Comparison of ENCODE assay signal across 11 mouse cellular contexts in genomic region chr16:4978275-4979051, GRCm38 (mm10). TPM values are rescaled to one million over a fixed set of nuclear protein-coding genes. Genes with fewer than 3 reads are reported as not detected.
DNase-seq lines count a peak whose midpoint lies in the region; ATAC-seq and TF ChIP-seq lines count a peak whose summit lies in the region.
"Had no signal": no experiment of that assay in that cellular context is flagged by ENCODE, and none has a peak within 500 bp of the region (broad histone marks: within the 10 kb centered on the region; RNA-seq: fewer than 3 reads in every experiment).

No protein-coding gene starts in this region.

- no peaks in the 10 kb centered on the region for H3K27me3 ChIP-seq in kidney, embryonic 14.5 days (ENCODE audit: control insufficient read depth, insufficient read depth, low read length)
- no peaks in the 10 kb centered on the region for H3K27me3 ChIP-seq in lung, postnatal 0 days (replicated peaks; ENCODE audit: insufficient read depth, low read length)
- H3K27me3 ChIP-seq: embryonic facial prominence, embryonic 13.5 days had no signal

- H3K36me3 ChIP-seq in kidney, embryonic 14.5 days (ENCODE audit: control insufficient read depth, insufficient read depth, low read length): no peaks in the 10 kb centered on the region
- H3K36me3 ChIP-seq in lung, postnatal 0 days (ENCODE audit: insufficient read depth, low read length): no peaks in the 10 kb centered on the region
- H3K36me3 ChIP-seq: embryonic facial prominence, embryonic 13.5 days had no signal

- no peaks in the 10 kb centered on the region for H3K9me3 ChIP-seq in kidney, embryonic 14.5 days (ENCODE audit: control insufficient read depth, low read length)
- H3K9me3 ChIP-seq in lung, postnatal 0 days (ENCODE audit: low read length): no peaks in the 10 kb centered on the region
- H3K9me3 ChIP-seq: embryonic facial prominence, embryonic 13.5 days had no signal

- H3K4me1 ChIP-seq in kidney, embryonic 14.5 days (ENCODE audit: control insufficient read depth, insufficient read depth, low read length): no peaks in the 10 kb centered on the region
- H3K4me1 ChIP-seq in bone marrow, adult 2 months (ENCODE audit: control insufficient read depth, insufficient read depth, low read length): peaks cover 3% of the 10 kb centered on the region
- no peaks in the 10 kb centered on the region for H3K4me1 ChIP-seq in lung, postnatal 0 days (ENCODE audit: insufficient read depth, low read depth, low read length)
- H3K4me1 ChIP-seq: embryonic facial prominence, embryonic 13.5 days had no signal

- TF ChIP-seq POLR2A in bone marrow, adult 2 months (IDR thresholded peaks at IDR 0.05; ENCODE audit: borderline replicate concordance, control insufficient read depth, low read depth, low read length): no peak

- TF ChIP-seq EP300 in lung, postnatal 0 days (IDR thresholded peaks at IDR 0.05): no peak

- H3K9ac ChIP-seq in kidney, embryonic 14.5 days (ENCODE audit: low read depth, low read length): no peak overlapping the region
- no peak overlapping the region for H3K9ac ChIP-seq in lung, postnatal 0 days (replicated peaks; ENCODE audit: low read depth)
- H3K9ac ChIP-seq: embryonic facial prominence, embryonic 13.5 days had no signal

- 58% methylated on average over 5 of the region's 5 CpGs for WGBS in kidney, embryonic 14.5 days
- 59% methylated on average over 5 of the region's 5 CpGs for WGBS in bone marrow, adult 2 months
- 41% methylated on average over 5 of the region's 5 CpGs for WGBS in lung, postnatal 0 days

- no peak for ATAC-seq in kidney, embryonic 14.5 days (ENCODE audit: low FRiP score, low TSS enrichment)
- ATAC-seq in lung, postnatal 0 days: peak; percentile 95

- H3K4me3 ChIP-seq in kidney, embryonic 14.5 days (ENCODE audit: low read length): no peak overlapping the region
- no peak overlapping the region for H3K4me3 ChIP-seq in bone marrow, adult 2 months (replicated peaks; ENCODE audit: control insufficient read depth, low read depth, low read length)
- H3K4me3 ChIP-seq in lung, postnatal 0 days (ENCODE audit: low read depth, low read length): no peak overlapping the region
- H3K4me3 ChIP-seq: embryonic facial prominence, embryonic 13.5 days had no signal

- TF ChIP-seq CTCF in bone marrow, adult 2 months (IDR thresholded peaks at IDR 0.05; ENCODE audit: control insufficient read depth, insufficient read depth, low read length): no peak
- no peak for TF ChIP-seq CTCF in lung, postnatal 0 days (IDR thresholded peaks at IDR 0.05)

- DNase-seq in kidney, adult 11 months: peak; percentile 36
- DNase-seq in kidney, adult 8-10 months: peak; percentile 30
- peak; percentile 87 for DNase-seq in lung, postnatal 0 days (ENCODE audit: low spot score)
- no peak for DNase-seq in urinary bladder, postnatal 36 days (ENCODE audit: low spot score in 2 of 2)
- no peak for DNase-seq in T-cell, adult 2 months (ENCODE audit: low spot score)
- DNase-seq in gastrocnemius, adult 18-20 months (ENCODE audit: low spot score): no peak
- DNase-seq: gastrocnemius, postnatal 36 days had no signal

- no peak overlapping the region for H3K4me2 ChIP-seq in kidney, embryonic 14.5 days (replicated peaks; ENCODE audit: low read depth, low read length)
- no peak overlapping the region for H3K4me2 ChIP-seq in lung, postnatal 0 days (replicated peaks; ENCODE audit: low read depth, low read length)
- H3K4me2 ChIP-seq: embryonic facial prominence, embryonic 13.5 days had no signal

- no peak overlapping the region for H3K27ac ChIP-seq in kidney, embryonic 14.5 days (ENCODE audit: low read depth, low read length)
- 0 out of 2 replicates have a peak overlapping the region, but pooled peaks have one; percentile 4 for H3K27ac ChIP-seq in bone marrow, adult 2 months (ENCODE audit: control insufficient read depth, insufficient read depth, low read depth, low read length, poor library complexity)
- H3K27ac ChIP-seq in lung, postnatal 0 days (ENCODE audit: low read length): 0 out of 2 replicates have a peak overlapping the region, but pooled peaks have one; percentile 47
- H3K27ac ChIP-seq: embryonic facial prominence, embryonic 13.5 days had no signal

RNA-seq across cellular contexts. Expression of gene Anks3, which starts 14.5 kb away (rescaled TPM):
- polyA plus RNA-seq in kidney, embryonic 14.5 days (2014; fragmentation: Nextera tagmentation; extraction: Ambion mirVana): 45.6 and 61.3 TPM in 2 replicates
- 19.9 and 45.4 TPM in 2 replicates for polyA plus RNA-seq in bone marrow, adult 2 months (2011; ENCODE audit: insufficient read depth, insufficient read length, low replicate concordance, missing spikeins)
- 41.0 and 43.4 TPM in 2 replicates for polyA plus RNA-seq in lung, postnatal 0 days (2015; fragmentation: Nextera tagmentation; extraction: Ambion mirVana)
- total RNA-seq in gastrocnemius, adult 18-20 months (2021): 10 to 100 TPM in 1 of 2 experiments, 1 to 10 TPM in 1; 9.2 to 10.7 TPM

RNA-seq across cellular contexts. Expression of gene Sept12, which starts 19.2 kb away (rescaled TPM):
- polyA plus RNA-seq in kidney, embryonic 14.5 days (2014; fragmentation: Nextera tagmentation; extraction: Ambion mirVana): 0.11 TPM in 1 of 2 replicates, not detected in the other
- polyA plus RNA-seq in bone marrow, adult 2 months (2011; ENCODE audit: insufficient read depth, insufficient read length, low replicate concordance, missing spikeins): not detected in 2 replicates
- polyA plus RNA-seq in lung, postnatal 0 days (2015; fragmentation: Nextera tagmentation; extraction: Ambion mirVana): 0.14 and 0.27 TPM in 2 replicates
- not detected for total RNA-seq in gastrocnemius, adult 18-20 months (2021)
- total RNA-seq: gastrocnemius, postnatal 36 days; layer of hippocampus, adult 18-20 months had no signal
- polyA plus RNA-seq: embryonic facial prominence, embryonic 13.5 days had no signal

RNA-seq across cellular contexts. Expression of gene Smim22, which starts 28.6 kb away (rescaled TPM):
- polyA plus RNA-seq in kidney, embryonic 14.5 days (2014; fragmentation: Nextera tagmentation; extraction: Ambion mirVana): 10.2 and 10.4 TPM in 2 replicates
- not detected in 2 replicates for polyA plus RNA-seq in bone marrow, adult 2 months (2011; ENCODE audit: insufficient read depth, insufficient read length, low replicate concordance, missing spikeins)
- polyA plus RNA-seq in lung, postnatal 0 days (2015; fragmentation: Nextera tagmentation; extraction: Ambion mirVana): 57.5 and 59.4 TPM in 2 replicates
- total RNA-seq in gastrocnemius, adult 18-20 months (2021): not detected
- total RNA-seq: gastrocnemius, postnatal 36 days; layer of hippocampus, adult 18-20 months had no signal

RNA-seq across cellular contexts. Expression of gene Rogdi, which starts 34.9 kb away (rescaled TPM):
- polyA plus RNA-seq in kidney, embryonic 14.5 days (2014; fragmentation: Nextera tagmentation; extraction: Ambion mirVana): 80.9 and 86.2 TPM in 2 replicates
- 53.7 and 156 TPM in 2 replicates for polyA plus RNA-seq in bone marrow, adult 2 months (2011; ENCODE audit: insufficient read depth, insufficient read length, low replicate concordance, missing spikeins)
- 58.9 and 60.4 TPM in 2 replicates for polyA plus RNA-seq in lung, postnatal 0 days (2015; fragmentation: Nextera tagmentation; extraction: Ambion mirVana)
- total RNA-seq in gastrocnemius, adult 18-20 months (2021): 1 to 10 TPM; 4.9 to 5.7 TPM

RNA-seq across cellular contexts. Expression of gene Nudt16l1, which starts 39.9 kb away (rescaled TPM):
- polyA plus RNA-seq in kidney, embryonic 14.5 days (2014; fragmentation: Nextera tagmentation; extraction: Ambion mirVana): 153 and 160 TPM in 2 replicates
- polyA plus RNA-seq in bone marrow, adult 2 months (2011; ENCODE audit: insufficient read depth, insufficient read length, low replicate concordance, missing spikeins): 30.5 and 49.4 TPM in 2 replicates
- polyA plus RNA-seq in lung, postnatal 0 days (2015; fragmentation: Nextera tagmentation; extraction: Ambion mirVana): 87.6 and 92.0 TPM in 2 replicates
- 10 to 100 TPM; 10.1 to 12.5 TPM for total RNA-seq in gastrocnemius, adult 18-20 months (2021)

Comparison
In these comparisons a context has a peak if more than half of its experiments do, and no peak if none do; other contexts are left out.
1. DNase-seq: peak in kidney, adult 11 months (single experiment), kidney, adult 8-10 months (2 of 2) and lung, postnatal 0 days (single experiment); none in urinary bladder, postnatal 36 days (0 of 2), T-cell, adult 2 months (single experiment) and gastrocnemius, adult 18-20 months (single experiment).
2. RNA of gene Smim22, which starts 28.6 kb away (polyA plus RNA-seq): 57.5 to 59.4 TPM in lung, postnatal 0 days and 10.2 to 10.4 TPM in kidney, embryonic 14.5 days; not detected in bone marrow, adult 2 months; every median in the first group is over 10 times any median in the second.